Mouse (Mus musculus): ENCODE measurements around the gene Ric8b. TPM values are rescaled to one million over a fixed set of nuclear protein-coding genes. Genes with fewer than 3 reads are reported as not detected.

Ric8b gene
- 36.1 TPM for polyA plus RNA-seq (2014; fragmentation: Illumina TruSeq; extraction: RNeasy Lipid Tissue Mini Kit (QIAGEN cat#74804); ENCODE audit: low read depth, low replicate concordance)

DNA sequence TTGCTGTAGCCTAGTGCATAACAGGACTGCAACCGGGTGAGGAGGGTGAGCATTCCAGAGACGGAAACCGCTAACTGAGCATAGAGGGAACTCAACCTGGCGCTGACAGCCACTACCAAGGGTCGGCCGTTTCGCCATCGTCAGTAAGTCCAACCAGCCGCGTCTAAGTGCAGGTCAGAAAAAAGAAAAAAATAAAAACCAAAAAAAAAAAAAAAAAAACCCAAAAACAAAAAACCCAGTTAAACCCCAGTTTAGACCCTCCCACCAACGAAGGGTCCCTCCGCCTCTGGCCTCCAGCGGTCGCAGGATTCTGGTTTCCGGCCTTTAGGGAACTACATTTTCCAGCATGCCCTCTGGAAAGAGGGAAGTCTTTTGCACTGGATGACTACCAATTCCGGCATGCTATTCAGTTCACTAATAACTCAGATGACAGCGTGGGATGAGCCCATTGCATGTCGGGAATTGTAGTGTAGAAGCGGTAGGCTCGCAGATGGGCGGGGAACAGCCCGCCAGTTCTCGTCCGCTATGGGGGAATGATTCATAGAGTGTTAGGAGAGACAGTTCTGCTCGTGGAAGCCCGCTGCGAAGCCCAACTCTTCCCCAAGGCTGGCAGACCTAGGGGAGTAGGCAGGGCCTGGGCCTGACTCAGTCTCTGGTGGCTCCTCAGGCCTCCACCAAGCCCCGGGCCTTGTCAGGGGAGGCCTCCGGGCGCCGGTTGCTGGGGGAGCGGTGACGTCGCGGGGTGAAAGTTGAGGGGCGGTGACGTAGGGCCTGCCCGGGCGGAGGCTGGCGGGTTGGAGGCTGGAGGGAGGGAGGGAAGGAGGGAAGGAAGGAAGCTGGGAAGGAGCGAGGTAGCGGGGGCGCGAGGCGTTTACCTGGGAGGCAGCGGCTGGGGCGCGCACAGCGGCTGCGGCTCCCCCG, at the start of gene Ric8b:
Gene Ric8b (plus strand): TSS at position 807 of the 921 bp plus-strand sequence.

Other genes with a start within 250 kb of the Ric8b start
- not detected for gene Rfx4, start 161.6 kb upstream of the Ric8b start, polyA plus RNA-seq (2014; fragmentation: Illumina TruSeq; extraction: RNeasy Lipid Tissue Mini Kit (QIAGEN cat#74804); ENCODE audit: low read depth, low replicate concordance)
- 0.65 TPM for gene Fhl4, start 184.9 kb downstream of the Ric8b start, polyA plus RNA-seq (2014; fragmentation: Illumina TruSeq; extraction: RNeasy Lipid Tissue Mini Kit (QIAGEN cat#74804); ENCODE audit: low read depth, low replicate concordance)
- gene Tmem263, start 185.0 kb downstream of the Ric8b start, polyA plus RNA-seq (2014; fragmentation: Illumina TruSeq; extraction: RNeasy Lipid Tissue Mini Kit (QIAGEN cat#74804); ENCODE audit: low read depth, low replicate concordance), result 18.7 TPM
- 30.0 TPM for gene Mterf2, start 210.4 kb downstream of the Ric8b start, polyA plus RNA-seq (2014; fragmentation: Illumina TruSeq; extraction: RNeasy Lipid Tissue Mini Kit (QIAGEN cat#74804); ENCODE audit: low read depth, low replicate concordance)